Mouse (Mus musculus): ENCODE measurements around the gene Ntrk1. TPM values are rescaled to one million over a fixed set of nuclear protein-coding genes. Genes with fewer than 3 reads are reported as not detected.

The Ntrk1 gene
- polyA plus RNA-seq, 1 experiment from 2014 or later = 8.4 TPM

- no peaks in the 10 kb centered on the region for H3K27me3 ChIP-seq
- no peak for ATAC-seq (replicated peaks; ENCODE audit: low FRiP score)
- peaks cover 83% of the 10 kb centered on the region for H3K4me1 ChIP-seq
- peak overlapping the region; percentile 22 for H3K4me3 ChIP-seq (replicated peaks)
- H3K27ac ChIP-seq = peak overlapping the region; percentile 95
- peak overlapping the region; percentile 67 for H3K4me2 ChIP-seq
- no peak overlapping the region for H3K9ac ChIP-seq
- no peaks in the 10 kb centered on the region for H3K9me3 ChIP-seq (replicated peaks)
- WGBS = 14% methylated on average over 10 of the region's 10 CpGs
- H3K36me3 ChIP-seq = peaks cover 9% of the 10 kb centered on the region
Measured at GRCm38 (mm10) chr3:87764506-87764905, 30.5 kb downstream of the Ntrk1 start.

- no peaks in the 10 kb centered on the region for H3K9me3 ChIP-seq (replicated peaks)
- ATAC-seq (replicated peaks; ENCODE audit: low FRiP score) = peak; percentile 57
- H3K27ac ChIP-seq = peak overlapping the region; percentile 95
- peak overlapping the region; percentile 22 for H3K4me3 ChIP-seq (replicated peaks)
- peaks cover 16% of the 10 kb centered on the region for H3K36me3 ChIP-seq
- peak overlapping the region; percentile 67 for H3K4me2 ChIP-seq
- WGBS = 15% methylated on average over 13 of the region's 15 CpGs
- peaks cover 86% of the 10 kb centered on the region for H3K4me1 ChIP-seq
- H3K9ac ChIP-seq = no peak overlapping the region
- H3K27me3 ChIP-seq = no peaks in the 10 kb centered on the region
Measured at GRCm38 (mm10) chr3:87763683-87764289, 31.2 kb downstream of the Ntrk1 start.

GRCm38 (mm10) chr3:87763202-87763601 is 31.8 kb downstream of the Ntrk1 start:
- ATAC-seq (replicated peaks; ENCODE audit: low FRiP score) = no peak
- no peaks in the 10 kb centered on the region for H3K27me3 ChIP-seq
- H3K4me1 ChIP-seq = peaks cover 82% of the 10 kb centered on the region
- peak overlapping the region; percentile 22; the same call in 1 of the 2 replicates for H3K4me3 ChIP-seq (replicated peaks)
- H3K9me3 ChIP-seq (replicated peaks) = no peaks in the 10 kb centered on the region
- H3K4me2 ChIP-seq = peak overlapping the region; percentile 67
- peak overlapping the region; percentile 95 for H3K27ac ChIP-seq
- peaks cover 20% of the 10 kb centered on the region for H3K36me3 ChIP-seq
- 30% methylated on average over 4 of the region's 4 CpGs for WGBS
- no peak overlapping the region for H3K9ac ChIP-seq

- Histone ChIP-seq H3K4me3 (replicated peaks) (no peak overlapping the region), H3K4me2 (no peak overlapping the region), H3K27me3 (no peaks in the 10 kb centered on the region), H3K9me3 (replicated peaks) (no peaks in the 10 kb centered on the region), H3K9ac (no peak overlapping the region), H3K36me3 (peaks cover 30% of the 10 kb centered on the region), H3K4me1 (peaks cover 71% of the 10 kb centered on the region), H3K27ac (peak overlapping the region; percentile 78)
- ATAC-seq (replicated peaks; ENCODE audit: low FRiP score) = no peak
- 67% methylated on average over 20 of the region's 20 CpGs for WGBS
Measured at GRCm38 (mm10) chr3:87761408-87762375, 33.3 kb downstream of the Ntrk1 start.

- WGBS = 52% methylated on average over 3 of the region's 5 CpGs
- Histone ChIP-seq H3K27ac (no peak overlapping the region), H3K36me3 (peaks cover 51% of the 10 kb centered on the region), H3K4me1 (peaks cover 51% of the 10 kb centered on the region), H3K4me3 (replicated peaks) (no peak overlapping the region), H3K9ac (no peak overlapping the region), H3K4me2 (no peak overlapping the region), H3K9me3 (replicated peaks) (no peaks in the 10 kb centered on the region), H3K27me3 (peaks cover 3% of the 10 kb centered on the region; the same call in 1 of the 2 replicates)
- no peak for ATAC-seq (replicated peaks; ENCODE audit: low FRiP score)
Measured at GRCm38 (mm10) chr3:87758641-87759040, 36.3 kb downstream of the Ntrk1 start.

- Histone ChIP-seq H3K27me3 (peaks cover 3% of the 10 kb centered on the region; the same call in 1 of the 2 replicates), H3K4me3 (replicated peaks) (0 out of 2 replicates have a peak overlapping the region, but pooled peaks have one; percentile 13), H3K9me3 (replicated peaks) (no peaks in the 10 kb centered on the region), H3K9ac (0 out of 2 replicates have a peak overlapping the region, but pooled peaks have one; percentile 5), H3K4me2 (peak overlapping the region; percentile 57), H3K36me3 (peaks cover 71% of the 10 kb centered on the region), H3K27ac (no peak overlapping the region; the same call in 1 of the 2 replicates), H3K4me1 (peaks cover 35% of the 10 kb centered on the region)
- peak; percentile 41 for ATAC-seq (replicated peaks; ENCODE audit: low FRiP score)
- 50% methylated on average over 20 of the region's 20 CpGs for WGBS
Measured at GRCm38 (mm10) chr3:87756488-87756887, 38.5 kb downstream of the Ntrk1 start.

GRCm38 (mm10) chr3:87755964-87756363 is 39.0 kb downstream of the Ntrk1 start:
- peaks cover 3% of the 10 kb centered on the region; the same call in 1 of the 2 replicates for H3K27me3 ChIP-seq
- peaks cover 74% of the 10 kb centered on the region for H3K36me3 ChIP-seq
- H3K27ac ChIP-seq = no peak overlapping the region
- ATAC-seq (replicated peaks; ENCODE audit: low FRiP score) = peak; percentile 84
- H3K4me2 ChIP-seq = peak overlapping the region; percentile 57
- peak overlapping the region; percentile 13; the same call in 1 of the 2 replicates for H3K4me3 ChIP-seq (replicated peaks)
- peaks cover 32% of the 10 kb centered on the region for H3K4me1 ChIP-seq
- H3K9me3 ChIP-seq (replicated peaks) = no peaks in the 10 kb centered on the region
- WGBS = 6% methylated on average over 24 of the region's 24 CpGs
- 0 out of 2 replicates have a peak overlapping the region, but pooled peaks have one; percentile 5 for H3K9ac ChIP-seq

- Histone ChIP-seq H3K27ac (no peak overlapping the region), H3K36me3 (peaks cover 81% of the 10 kb centered on the region), H3K4me2 (no peak overlapping the region), H3K4me3 (replicated peaks) (no peak overlapping the region), H3K9me3 (replicated peaks) (no peaks in the 10 kb centered on the region), H3K4me1 (peaks cover 23% of the 10 kb centered on the region), H3K9ac (no peak overlapping the region), H3K27me3 (peaks cover 3% of the 10 kb centered on the region; the same call in 1 of the 2 replicates)
- ATAC-seq (replicated peaks; ENCODE audit: low FRiP score) = no peak
- 90% methylated on average over 13 of the region's 13 CpGs for WGBS
Measured at GRCm38 (mm10) chr3:87753829-87754228, 41.1 kb downstream of the Ntrk1 start.

GRCm38 (mm10) chr3:87752567-87752966 is 42.4 kb downstream of the Ntrk1 start:
- WGBS = 94% methylated on average over 3 of the region's 3 CpGs
- ATAC-seq (replicated peaks; ENCODE audit: low FRiP score) = no peak

GRCm38 (mm10) chr3:87749977-87750376 is 45.0 kb downstream of the Ntrk1 start:
- Histone ChIP-seq H3K4me3 (replicated peaks) (no peak overlapping the region), H3K4me1 (peaks cover 30% of the 10 kb centered on the region), H3K36me3 (peaks cover 59% of the 10 kb centered on the region), H3K9ac (no peak overlapping the region), H3K4me2 (no peak overlapping the region), H3K27ac (no peak overlapping the region), H3K27me3 (peaks cover 2% of the 10 kb centered on the region; the same call in 1 of the 2 replicates), H3K9me3 (replicated peaks) (no peaks in the 10 kb centered on the region)
- WGBS = 91% methylated on average over 12 of the region's 12 CpGs
- no peak for ATAC-seq (replicated peaks; ENCODE audit: low FRiP score)

More at GRCm38 (mm10) chr3:87752567-87752966, 42.4 kb downstream of the Ntrk1 start:
- peaks cover 72% of the 10 kb centered on the region for H3K36me3 ChIP-seq
- H3K4me2 ChIP-seq = no peak overlapping the region
- H3K27me3 ChIP-seq = peaks cover 3% of the 10 kb centered on the region; the same call in 1 of the 2 replicates
- H3K4me1 ChIP-seq = peaks cover 28% of the 10 kb centered on the region
- H3K27ac ChIP-seq = no peak overlapping the region
- no peak overlapping the region for H3K4me3 ChIP-seq (replicated peaks)
- no peak overlapping the region for H3K9ac ChIP-seq
- no peaks in the 10 kb centered on the region for H3K9me3 ChIP-seq (replicated peaks)

- no peaks in the 10 kb centered on the region for H3K9me3 ChIP-seq (replicated peaks)
- WGBS = 21% methylated on average over 5 of the region's 5 CpGs
- ATAC-seq (replicated peaks; ENCODE audit: low FRiP score) = 0 out of 2 replicates have a peak, but pooled peaks have one; percentile 7
- no peaks in the 10 kb centered on the region for H3K27me3 ChIP-seq
- peaks cover 50% of the 10 kb centered on the region for H3K36me3 ChIP-seq
- H3K9ac ChIP-seq = no peak overlapping the region
- peaks cover 33% of the 10 kb centered on the region for H3K4me1 ChIP-seq
- H3K4me3 ChIP-seq (replicated peaks) = no peak overlapping the region
- no peak overlapping the region for H3K27ac ChIP-seq
- H3K4me2 ChIP-seq = no peak overlapping the region
Measured at GRCm38 (mm10) chr3:87749036-87749435, 45.9 kb downstream of the Ntrk1 start.

All from kidney, embryonic 15.5 days (tissue).